Comparison of ENCODE assay signal across 8 mouse cellular contexts in genomic region chr7:12880911-12881660, GRCm38 (mm10). TPM values are rescaled to one million over a fixed set of nuclear protein-coding genes. Genes with fewer than 3 reads are reported as not detected.
DNase-seq lines count a peak whose midpoint lies in the region; ATAC-seq and TF ChIP-seq lines count a peak whose summit lies in the region.

Zfp128 (plus strand) TSS chr7:12881177.

- H3K36me3 ChIP-seq in MEL (ENCODE audit: control insufficient read depth in 1 of 2, insufficient read depth in 2 of 2, low read length in 2 of 2) = no peaks in the 10 kb centered on the region
- H3K36me3 ChIP-seq in forebrain, postnatal 0 days (ENCODE audit: insufficient read depth) = peaks cover 18% of the 10 kb centered on the region
- H3K36me3 ChIP-seq in lung, embryonic 15.5 days = peaks cover 18% of the 10 kb centered on the region

- TF ChIP-seq EP300 in MEL (IDR thresholded peaks at IDR 0.05; ENCODE audit: low read depth in 1 of 2, low read length in 2 of 2) = no peak

- H3K27me3 ChIP-seq in MEL (ENCODE audit: control insufficient read depth in 1 of 2, insufficient read depth in 2 of 2, low read length in 2 of 2) = no peaks in the 10 kb centered on the region
- no peaks in the 10 kb centered on the region for H3K27me3 ChIP-seq in cerebellum, adult 2 months (ENCODE audit: control insufficient read depth, insufficient read depth, low read length)
- no peaks in the 10 kb centered on the region for H3K27me3 ChIP-seq in forebrain, postnatal 0 days (ENCODE audit: insufficient read depth, low read length)
- no peaks in the 10 kb centered on the region for H3K27me3 ChIP-seq in lung, embryonic 15.5 days

- TF ChIP-seq RAD21 in MEL (IDR thresholded peaks at IDR 0.05; ENCODE audit: low read depth, low read length) = no peak

- H3K4me1 ChIP-seq in MEL (ENCODE audit: control insufficient read depth in 1 of 2, insufficient read depth in 2 of 2, low read length in 2 of 2) = no peaks in the 10 kb centered on the region; a peak in 2 of 4 replicates
- H3K4me1 ChIP-seq in cerebellum, adult 2 months (ENCODE audit: control insufficient read depth, insufficient read depth, low read length) = peaks cover 6% of the 10 kb centered on the region; the same call in 1 of the 2 replicates
- H3K4me1 ChIP-seq in forebrain, postnatal 0 days (ENCODE audit: insufficient read depth) = peaks cover 8% of the 10 kb centered on the region
- H3K4me1 ChIP-seq in lung, embryonic 15.5 days = peaks cover 9% of the 10 kb centered on the region; the same call in 1 of the 2 replicates

- no peaks in the 10 kb centered on the region for H3K9me3 ChIP-seq in MEL (replicated peaks; ENCODE audit: insufficient read depth, low read length)
- no peaks in the 10 kb centered on the region for H3K9me3 ChIP-seq in forebrain, postnatal 0 days (ENCODE audit: low read length)
- no peaks in the 10 kb centered on the region for H3K9me3 ChIP-seq in lung, embryonic 15.5 days

- WGBS in cerebellum, adult 2 months = under 1% methylated on average over 35 of the region's 35 CpGs
- WGBS in forebrain, postnatal 0 days = 1% methylated on average over 35 of the region's 35 CpGs
- WGBS in lung, embryonic 15.5 days = 2% methylated on average over 35 of the region's 35 CpGs

- peak; percentile 97 for DNase-seq in MEL (ENCODE audit: low read depth, low spot score)
- DNase-seq in cerebellum, adult 2 months = peak; percentile 95 to 98
- peak; percentile 96 for DNase-seq in forebrain, postnatal 0 days
- DNase-seq in heart, postnatal 4 days = peak; percentile 95
- DNase-seq in layer of hippocampus, adult 8-10 months (ENCODE audit: low spot score in 2 of 2) = peak; percentile 95 to 96
- peak; percentile 92 for DNase-seq in ovary, adult 18-20 months (ENCODE audit: low spot score)
- DNase-seq in thymus, postnatal 0 days (ENCODE audit: low spot score) = peak; percentile 92

- H3K4me2 ChIP-seq in forebrain, postnatal 0 days (ENCODE audit: low read depth) = peak within 1 kb of the TSS; percentile 87
- peak within 1 kb of the TSS; percentile 70 for H3K4me2 ChIP-seq in lung, embryonic 15.5 days

- TF ChIP-seq POLR2A in MEL (IDR thresholded peaks at IDR 0.05; ENCODE audit: control insufficient read depth in 1 of 2, insufficient read depth in 1 of 2, low read depth in 1 of 2, low read length in 2 of 2, poor library complexity in 1 of 2) = peak in 1 of 2 experiments; percentile 54; a peak in 1 of 4 replicates
- TF ChIP-seq POLR2A in cerebellum, adult 2 months (IDR thresholded peaks at IDR 0.05; ENCODE audit: borderline replicate concordance, insufficient read depth, low read length) = peak; percentile 92

- H3K79me2 ChIP-seq in MEL (ENCODE audit: control insufficient read depth, insufficient read depth, low read length, poor library complexity) = no peaks in the 10 kb centered on the region; the same call in 1 of the 2 replicates

- peak within 1 kb of the TSS; percentile 75 for H3K9ac ChIP-seq in MEL (ENCODE audit: control insufficient read depth, low read depth, low read length, poor library complexity, severe bottlenecking)
- H3K9ac ChIP-seq in forebrain, postnatal 0 days = peak within 1 kb of the TSS; percentile 93
- H3K9ac ChIP-seq in lung, embryonic 15.5 days = peak within 1 kb of the TSS; percentile 65

- ATAC-seq in forebrain, postnatal 0 days = peak; percentile 99
- ATAC-seq in lung, embryonic 15.5 days (ENCODE audit: borderline replicate concordance, extremely low read depth, low FRiP score, low TSS enrichment) = peak; percentile 100

- no peak for TF ChIP-seq CTCF in MEL (IDR thresholded peaks at IDR 0.05 in 2 of 3, conservative IDR thresholded peaks at IDR 0.05 in 1 of 3; ENCODE audit: control insufficient read depth in 1 of 3, insufficient read depth in 1 of 3, low read depth in 2 of 3, low read length in 3 of 3, poor library complexity in 1 of 3, severe bottlenecking in 1 of 3)
- TF ChIP-seq CTCF in cerebellum, adult 2 months (IDR thresholded peaks at IDR 0.05; ENCODE audit: borderline replicate concordance, insufficient read depth, low read depth, low read length) = 0 out of 2 replicates have a peak, but pooled peaks have one; percentile 10
- peak; percentile 37 for TF ChIP-seq CTCF in forebrain, postnatal 0 days (IDR thresholded peaks at IDR 0.05; ENCODE audit: low read depth)

- H3K27ac ChIP-seq in MEL (ENCODE audit: control insufficient read depth, low read depth, low read length) = no peak within 1 kb of the TSS
- H3K27ac ChIP-seq in cerebellum, adult 2 months (ENCODE audit: insufficient read depth, low read length) = peak within 1 kb of the TSS; percentile 76
- H3K27ac ChIP-seq in forebrain, postnatal 0 days (ENCODE audit: low read depth, low read length) = peak within 1 kb of the TSS; percentile 54; the same call in 1 of the 2 replicates
- no peak within 1 kb of the TSS for H3K27ac ChIP-seq in lung, embryonic 15.5 days

- peak within 1 kb of the TSS; percentile 84 to 85 for H3K4me3 ChIP-seq in MEL (ENCODE audit: control insufficient read depth in 1 of 2, insufficient read depth in 1 of 2, low read depth in 2 of 2, low read length in 2 of 2)
- H3K4me3 ChIP-seq in cerebellum, adult 2 months (replicated peaks; ENCODE audit: insufficient read depth, low read depth, low read length) = peak within 1 kb of the TSS; percentile 95
- H3K4me3 ChIP-seq in forebrain, postnatal 0 days (ENCODE audit: low read depth, low read length) = peak within 1 kb of the TSS; percentile 94
- peak within 1 kb of the TSS; percentile 65 for H3K4me3 ChIP-seq in lung, embryonic 15.5 days

TF ChIP-seq in MEL, 35 proteins besides CTCF, POLR2A, EP300 and RAD21:
- TF ChIP-seq SIN3A (IDR thresholded peaks at IDR 0.05; ENCODE audit: low read length) = no peak
- TF ChIP-seq USF2 (IDR thresholded peaks at IDR 0.05; ENCODE audit: borderline replicate concordance in 1 of 2, insufficient read depth in 1 of 2, low read depth in 1 of 2, low read length in 2 of 2) = no peak
- no peak for TF ChIP-seq GABPA (IDR thresholded peaks at IDR 0.05; ENCODE audit: low read depth, low read length)
- no peak for TF ChIP-seq TAL1 (IDR thresholded peaks at IDR 0.05; ENCODE audit: low read length)
- no peak for TF ChIP-seq ZNF384 (IDR thresholded peaks at IDR 0.05; ENCODE audit: low read depth, low read length)
- TF ChIP-seq MYB (IDR thresholded peaks at IDR 0.05; ENCODE audit: low read depth, low read length) = no peak
- TF ChIP-seq KAT2A (conservative IDR thresholded peaks at IDR 0.05; ENCODE audit: low read depth, low read length) = peak; percentile 83
- no peak for TF ChIP-seq MYC (IDR thresholded peaks at IDR 0.05; ENCODE audit: low read depth, low read length)
- TF ChIP-seq RCOR1 (IDR thresholded peaks at IDR 0.05; ENCODE audit: low read depth, low read length) = no peak
- 0 out of 2 replicates have a peak, but pooled peaks have one; percentile 14 for TF ChIP-seq ELF1 (IDR thresholded peaks at IDR 0.05; ENCODE audit: low read depth, low read length)
- 0 out of 2 replicates have a peak, but pooled peaks have one; percentile 7 for TF ChIP-seq USF1 (IDR thresholded peaks at IDR 0.05; ENCODE audit: low read depth, low read length)
- TF ChIP-seq HCFC1 (IDR thresholded peaks at IDR 0.05; ENCODE audit: low read depth, low read length) = peak; percentile 96
- TF ChIP-seq MAZ (IDR thresholded peaks at IDR 0.05; ENCODE audit: low read depth, low read length) = no peak
- no peak for TF ChIP-seq SMC3 (IDR thresholded peaks at IDR 0.05; ENCODE audit: low read depth, low read length)
- no peak for TF ChIP-seq POLR2AphosphoS2 (IDR thresholded peaks at IDR 0.05; ENCODE audit: low read length)
- TF ChIP-seq ZKSCAN1 (IDR thresholded peaks at IDR 0.05; ENCODE audit: low read depth, low read length) = no peak
- TF ChIP-seq NRF1 (IDR thresholded peaks at IDR 0.05; ENCODE audit: insufficient read depth, low read depth, low read length, poor library complexity, severe bottlenecking) = no peak
- peak; percentile 50; the same call in 1 of the 2 replicates for TF ChIP-seq TBP (IDR thresholded peaks at IDR 0.05; ENCODE audit: low read depth, low read length)
- peak; percentile 48; the same call in 1 of the 2 replicates for TF ChIP-seq NELFE (IDR thresholded peaks at IDR 0.05; ENCODE audit: low read depth, low read length)
- TF ChIP-seq ZMIZ1 (IDR thresholded peaks at IDR 0.05; ENCODE audit: low read depth, low read length) = no peak
- TF ChIP-seq CHD1 (IDR thresholded peaks at IDR 0.05; ENCODE audit: low read depth, low read length) = no peak
- no peak for TF ChIP-seq JUND (IDR thresholded peaks at IDR 0.05; ENCODE audit: low read depth, low read length)
- no peak for TF ChIP-seq MEF2A (IDR thresholded peaks at IDR 0.05; ENCODE audit: extremely low read depth, insufficient replicate concordance, low read depth, low read length, poor library complexity, severe bottlenecking)

RNA-seq across cellular contexts. Expression of gene Zfp128, which starts in this region (rescaled TPM):
- 1.1 TPM in 2 replicates for total RNA-seq in MEL (2012; rRNA removed)
- 1 to 10 TPM in 1 of 2 experiments, not detected in 1; 1.5 TPM for polyA plus RNA-seq in MEL (2012; ENCODE audit: insufficient read depth in 1 of 2, insufficient read length in 2 of 2, low read depth in 1 of 2, low replicate concordance in 2 of 2, missing spikeins in 1 of 2)
- polyA plus RNA-seq in cerebellum, adult 2 months (2012; rRNA removed) = 5.6 and 6.1 TPM in 2 replicates
- total RNA-seq in forebrain, postnatal 0 days (2014; rRNA removed) = 17.7 and 18.5 TPM in 2 replicates
- polyA plus RNA-seq in forebrain, postnatal 0 days (2015; fragmentation: Nextera tagmentation; extraction: Ambion mirVana) = 1.5 and 2.0 TPM in 2 replicates
- total RNA-seq in heart, postnatal 4 days (2021) = 1 to 10 TPM; 3.3 to 4.3 TPM
- total RNA-seq in layer of hippocampus, adult 8-10 months (2022) = 1 to 10 TPM; 6.6 to 8.3 (median 7.4) TPM
- 4.9 and 5.2 TPM in 2 replicates for polyA plus RNA-seq in lung, embryonic 15.5 days (2015; fragmentation: Nextera tagmentation; extraction: Ambion mirVana)
- polyA plus RNA-seq in thymus, postnatal 0 days (2015; fragmentation: Nextera tagmentation; extraction: Ambion mirVana) = 1.9 and 2.4 TPM in 2 replicates

Comparison
In these comparisons a context has a peak if more than half of its experiments do, and no peak if none do; other contexts are left out.
1. H3K27ac ChIP-seq: peak in cerebellum, adult 2 months (single experiment) and forebrain, postnatal 0 days (single experiment); none in MEL (single experiment) and lung, embryonic 15.5 days (single experiment).
2. CTCF ChIP-seq: peak in cerebellum, adult 2 months (single experiment) and forebrain, postnatal 0 days (single experiment); none in MEL (0 of 3).
3. Peak in every context shown above with its lines, with median percentiles within 50 percentile points of each other: DNase-seq, H3K4me3 ChIP-seq and H3K9ac ChIP-seq.